Comparison of ENCODE assay signal across 8 mouse cellular contexts in genomic region chr7:120835449-120836359, GRCm38 (mm10). TPM values are rescaled to one million over a fixed set of nuclear protein-coding genes. Genes with fewer than 3 reads are reported as not detected.
DNase-seq lines count a peak whose midpoint lies in the region; ATAC-seq and TF ChIP-seq lines count a peak whose summit lies in the region.

No protein-coding gene starts in this region.

- under 1% methylated on average over 41 of the region's 41 CpGs for WGBS in forebrain, embryonic 16.5 days
- WGBS in lung, adult 2 months = under 1% methylated on average over 41 of the region's 41 CpGs
- under 1% methylated on average over 41 of the region's 41 CpGs for WGBS in neural tube, embryonic 15.5 days

- peak overlapping the region; percentile 62 for H3K4me2 ChIP-seq in forebrain, embryonic 16.5 days (ENCODE audit: low read length)
- peak overlapping the region; percentile 63 for H3K4me2 ChIP-seq in neural tube, embryonic 15.5 days

- ATAC-seq in forebrain, embryonic 16.5 days = peak; percentile 88
- ATAC-seq in neural tube, embryonic 15.5 days (ENCODE audit: low FRiP score) = peak; percentile 90

- peak overlapping the region; percentile 92 for H3K27ac ChIP-seq in MEL (ENCODE audit: control insufficient read depth, low read depth, low read length)
- H3K27ac ChIP-seq in forebrain, embryonic 16.5 days (ENCODE audit: low read length) = peak overlapping the region; percentile 68
- peak overlapping the region; percentile 93 for H3K27ac ChIP-seq in layer of hippocampus, adult 2 months
- H3K27ac ChIP-seq in neural tube, embryonic 15.5 days (replicated peaks) = peak overlapping the region; percentile 91

- TF ChIP-seq RAD21 in MEL (IDR thresholded peaks at IDR 0.05; ENCODE audit: low read depth, low read length) = peak; percentile 97

- peaks cover 5 to 18% of the 10 kb centered on the region in 2 experiments for H3K4me1 ChIP-seq in MEL (ENCODE audit: control insufficient read depth in 1 of 2, insufficient read depth in 2 of 2, low read length in 2 of 2)
- peaks cover 11% of the 10 kb centered on the region for H3K4me1 ChIP-seq in forebrain, embryonic 16.5 days (replicated peaks; ENCODE audit: control insufficient read depth, insufficient read depth, low read length)
- H3K4me1 ChIP-seq in lung, adult 2 months (ENCODE audit: control insufficient read depth, insufficient read depth, low read length) = peaks cover 3% of the 10 kb centered on the region
- peaks cover 20% of the 10 kb centered on the region for H3K4me1 ChIP-seq in neural tube, embryonic 15.5 days

- intact Hi-C loops in heart, postnatal 36 days (cut with DNase I) = loop anchor here (1.0 to 10.0 kb wide), 5 partner anchors 82 to 282 kb away; partner anchors contain the start of genes Cdr2, Mettl9, Mfsd13b and Polr3e

- H3K79me2 ChIP-seq in MEL (ENCODE audit: control insufficient read depth, insufficient read depth, low read length, poor library complexity) = peaks cover 1% of the 10 kb centered on the region; the same call in 1 of the 2 replicates

- TF ChIP-seq POLR2A in MEL (IDR thresholded peaks at IDR 0.05; ENCODE audit: control insufficient read depth in 1 of 2, insufficient read depth in 1 of 2, low read depth in 1 of 2, low read length in 2 of 2, poor library complexity in 1 of 2) = peak; percentile 25 to 28; a peak in 2 of 4 replicates
- TF ChIP-seq POLR2A in lung, adult 2 months (IDR thresholded peaks at IDR 0.05; ENCODE audit: borderline replicate concordance, extremely low read depth, low read depth, low read length) = peak; percentile 36; the same call in 1 of the 2 replicates

- H3K4me3 ChIP-seq in MEL (ENCODE audit: control insufficient read depth in 1 of 2, insufficient read depth in 1 of 2, low read depth in 2 of 2, low read length in 2 of 2) = peak overlapping the region; percentile 61 to 99
- H3K4me3 ChIP-seq in forebrain, embryonic 16.5 days (replicated peaks; ENCODE audit: low read length) = peak overlapping the region; percentile 51
- H3K4me3 ChIP-seq in layer of hippocampus, adult 2 months = peak overlapping the region; percentile 72
- H3K4me3 ChIP-seq in lung, adult 2 months (replicated peaks; ENCODE audit: extremely low read depth, low read depth, low read length) = peak overlapping the region; percentile 72
- peak overlapping the region; percentile 57 for H3K4me3 ChIP-seq in neural tube, embryonic 15.5 days (replicated peaks)

- H3K36me3 ChIP-seq in MEL (ENCODE audit: control insufficient read depth in 1 of 2, insufficient read depth in 2 of 2, low read length in 2 of 2) = peaks cover 0 to 10% of the 10 kb centered on the region in 2 experiments; a peak in 2 of 4 replicates
- no peaks in the 10 kb centered on the region for H3K36me3 ChIP-seq in forebrain, embryonic 16.5 days (ENCODE audit: control insufficient read depth, insufficient read depth)
- H3K36me3 ChIP-seq in neural tube, embryonic 15.5 days = no peaks in the 10 kb centered on the region

- peak; percentile 92 for DNase-seq in MEL (ENCODE audit: low read depth, low spot score)
- DNase-seq in cerebellum, adult 18-20 months = peak; percentile 93 to 99
- DNase-seq in heart, postnatal 36 days = peak; percentile 99 to 100
- DNase-seq in layer of hippocampus, adult 2 months (ENCODE audit: low spot score in 2 of 2) = peak; percentile 94 to 100
- peak; percentile 99 for DNase-seq in lung, adult 2 months
- peak; percentile 97 for DNase-seq in testis, postnatal 10 days (ENCODE audit: low spot score)

- H3K9me3 ChIP-seq in MEL (replicated peaks; ENCODE audit: insufficient read depth, low read length) = no peaks in the 10 kb centered on the region
- no peaks in the 10 kb centered on the region for H3K9me3 ChIP-seq in forebrain, embryonic 16.5 days (ENCODE audit: control insufficient read depth, low read length)
- H3K9me3 ChIP-seq in neural tube, embryonic 15.5 days (replicated peaks) = no peaks in the 10 kb centered on the region

- H3K9ac ChIP-seq in MEL (ENCODE audit: control insufficient read depth, low read depth, low read length, poor library complexity, severe bottlenecking) = peak overlapping the region; percentile 88
- H3K9ac ChIP-seq in forebrain, embryonic 16.5 days (replicated peaks; ENCODE audit: low read depth, low read length) = peak overlapping the region; percentile 55
- H3K9ac ChIP-seq in neural tube, embryonic 15.5 days (replicated peaks) = peak overlapping the region; percentile 63

- no peaks in the 10 kb centered on the region for H3K27me3 ChIP-seq in MEL (ENCODE audit: control insufficient read depth in 1 of 2, insufficient read depth in 2 of 2, low read length in 2 of 2)
- H3K27me3 ChIP-seq in forebrain, embryonic 16.5 days (replicated peaks; ENCODE audit: control insufficient read depth, insufficient read depth, low read length) = peaks cover 2% of the 10 kb centered on the region; the same call in 1 of the 2 replicates
- H3K27me3 ChIP-seq in neural tube, embryonic 15.5 days (replicated peaks) = peaks cover 6% of the 10 kb centered on the region

- peak in 2 of 3 experiments; percentile 94 to 97 for TF ChIP-seq CTCF in MEL (IDR thresholded peaks at IDR 0.05 in 2 of 3, conservative IDR thresholded peaks at IDR 0.05 in 1 of 3; ENCODE audit: control insufficient read depth in 1 of 3, insufficient read depth in 1 of 3, low read depth in 2 of 3, low read length in 3 of 3, poor library complexity in 1 of 3, severe bottlenecking in 1 of 3)
- TF ChIP-seq CTCF in layer of hippocampus, adult 2 months (conservative IDR thresholded peaks at IDR 0.05) = peak; percentile 99
- TF ChIP-seq CTCF in lung, adult 2 months (IDR thresholded peaks at IDR 0.05; ENCODE audit: insufficient read depth, low read length) = peak; percentile 79

- no peak for TF ChIP-seq EP300 in MEL (IDR thresholded peaks at IDR 0.05; ENCODE audit: low read depth in 1 of 2, low read length in 2 of 2)

TF ChIP-seq in MEL, 35 proteins besides CTCF, POLR2A, EP300 and RAD21 (continues in another document):
- TF ChIP-seq MEF2A (IDR thresholded peaks at IDR 0.05; ENCODE audit: extremely low read depth, insufficient replicate concordance, low read depth, low read length, poor library complexity, severe bottlenecking) (no peak), ZC3H11A (IDR thresholded peaks at IDR 0.05; ENCODE audit: low read depth, low read length) (peak; percentile 95), TCF12 (IDR thresholded peaks at IDR 0.05; ENCODE audit: low read depth, low read length) (0 out of 2 replicates have a peak, but pooled peaks have one; percentile 35), GATA1 (IDR thresholded peaks at IDR 0.05; ENCODE audit: low read depth, low read length) (0 out of 2 replicates have a peak, but pooled peaks have one; percentile 9), TAL1 (IDR thresholded peaks at IDR 0.05; ENCODE audit: low read length) (no peak), BHLHE40 (IDR thresholded peaks at IDR 0.05; ENCODE audit: borderline replicate concordance, low read depth, low read length) (peak; percentile 26; the same call in 1 of the 2 replicates), E2F4 (IDR thresholded peaks at IDR 0.05; ENCODE audit: borderline replicate concordance, low read depth, low read length) (no peak), ELF1 (IDR thresholded peaks at IDR 0.05; ENCODE audit: low read depth, low read length) (peak; percentile 58), POLR2AphosphoS2 (IDR thresholded peaks at IDR 0.05; ENCODE audit: low read length) (no peak), GABPA (IDR thresholded peaks at IDR 0.05; ENCODE audit: low read depth, low read length) (no peak), TBP (IDR thresholded peaks at IDR 0.05; ENCODE audit: low read depth, low read length) (peak; percentile 100), RCOR1 (IDR thresholded peaks at IDR 0.05; ENCODE audit: low read depth, low read length) (no peak), HCFC1 (IDR thresholded peaks at IDR 0.05; ENCODE audit: low read depth, low read length) (0 out of 2 replicates have a peak, but pooled peaks have one; percentile 17), MAZ (IDR thresholded peaks at IDR 0.05; ENCODE audit: low read depth, low read length) (peak; percentile 94; the same call in 1 of the 2 replicates), CHD1 (IDR thresholded peaks at IDR 0.05; ENCODE audit: low read depth, low read length) (peak; percentile 90; the same call in 1 of the 2 replicates), POLR2AphosphoS5 (IDR thresholded peaks at IDR 0.05; ENCODE audit: borderline replicate concordance, low read depth, low read length) (no peak), KAT2A (conservative IDR thresholded peaks at IDR 0.05; ENCODE audit: low read depth, low read length) (peak; percentile 78), ZMIZ1 (IDR thresholded peaks at IDR 0.05; ENCODE audit: low read depth, low read length) (peak; percentile 56; the same call in 1 of the 2 replicates), SMC3 (IDR thresholded peaks at IDR 0.05; ENCODE audit: low read depth, low read length) (peak; percentile 96), MYC (IDR thresholded peaks at IDR 0.05; ENCODE audit: low read depth, low read length) (peak; percentile 79; the same call in 1 of the 2 replicates), CHD2 (IDR thresholded peaks at IDR 0.05; ENCODE audit: low read length) (no peak), USF2 (IDR thresholded peaks at IDR 0.05; ENCODE audit: borderline replicate concordance in 1 of 2, insufficient read depth in 1 of 2, low read depth in 1 of 2, low read length in 2 of 2) (no peak), USF1 (IDR thresholded peaks at IDR 0.05; ENCODE audit: low read depth, low read length) (no peak)

RNA-seq across cellular contexts. Expression of gene Eef2k, which starts 6.9 kb away (rescaled TPM):
- total RNA-seq in MEL (2012; rRNA removed) = 56.1 and 69.2 TPM in 2 replicates
- 10 to 100 TPM in 1 of 2 experiments, not detected in 1; 56.2 TPM for polyA plus RNA-seq in MEL (2012; ENCODE audit: insufficient read depth in 1 of 2, insufficient read length in 2 of 2, low read depth in 1 of 2, low replicate concordance in 2 of 2, missing spikeins in 1 of 2)
- 38.9 and 40.3 TPM in 2 replicates for polyA plus RNA-seq in forebrain, embryonic 16.5 days (2015; fragmentation: Nextera tagmentation; extraction: Ambion mirVana)
- 10 to 100 TPM; 34.3 TPM for total RNA-seq in heart, postnatal 36 days (2021)
- total RNA-seq in layer of hippocampus, adult 2 months (2021) = 10 to 100 TPM; 32.5 to 32.8 TPM
- 12.0 and 13.9 TPM in 2 replicates for polyA plus RNA-seq in lung, adult 2 months (2012; rRNA removed)
- polyA plus RNA-seq in neural tube, embryonic 15.5 days (2015; fragmentation: Nextera tagmentation; extraction: Ambion mirVana) = 33.5 and 40.6 TPM in 2 replicates

RNA-seq across cellular contexts. Expression of gene Gm5737, which starts 23.5 kb away (rescaled TPM):
- not detected in 2 replicates for total RNA-seq in MEL (2012; rRNA removed)
- not detected for polyA plus RNA-seq in MEL (2012; ENCODE audit: insufficient read depth in 1 of 2, insufficient read length in 2 of 2, low read depth in 1 of 2, low replicate concordance in 2 of 2, missing spikeins in 1 of 2)
- not detected in 2 replicates for polyA plus RNA-seq in forebrain, embryonic 16.5 days (2015; fragmentation: Nextera tagmentation; extraction: Ambion mirVana)
- total RNA-seq in heart, postnatal 36 days (2021) = under 1 TPM in 1 of 2 experiments, not detected in 1; 0.27 TPM
- total RNA-seq in layer of hippocampus, adult 2 months (2021) = under 1 TPM in 1 of 2 experiments, not detected in 1; 0.37 TPM
- polyA plus RNA-seq in lung, adult 2 months (2012; rRNA removed) = 0.58 and 0.83 TPM in 2 replicates
- polyA plus RNA-seq in neural tube, embryonic 15.5 days (2015; fragmentation: Nextera tagmentation; extraction: Ambion mirVana) = 0.14 TPM in 1 of 2 replicates, not detected in the other

Comparison
In these comparisons a context has a peak if more than half of its experiments do, and no peak if none do; other contexts are left out.
1. Peak in every context shown above with its lines: DNase-seq, ATAC-seq, H3K4me3 ChIP-seq and H3K27ac ChIP-seq.